Mouse (Mus musculus) limb, embryonic 15.5 days (tissue): Measurements from ENCODE around the gene Slc35d3. TPM values are rescaled to one million over a fixed set of nuclear protein-coding genes. Genes with fewer than 3 reads are reported as not detected.

Source experiments
- ATAC-seq: fragments of 200-750 bp; cut with Nextera tagmentation; 2 replicates; pipeline ENCODE4 v1.8.0; 2017; ENCODE audit warnings: low read depth, moderate TSS enrichment; ENCODE audit not compliant: insufficient number of reproducible peaks, low FRiP score, low TSS enrichment
- H3K27ac ChIP-seq: fragments of 300-500 bp; sonication (generic); 2 replicates; pipeline ENCODE4 v1.5.1; 2015; ENCODE audit warnings: moderate library complexity, mild to moderate bottlenecking, inconsistent platforms
- H3K27me3 ChIP-seq: fragments of 300-500 bp; sonication (generic); 2 replicates; pipeline ENCODE4 v1.6.1; 2015; ENCODE audit warnings: inconsistent platforms
- H3K36me3 ChIP-seq: fragments of 300-500 bp; sonication (generic); 2 replicates; pipeline ENCODE4 v1.6.1; 2015; ENCODE audit warnings: inconsistent platforms
- H3K4me1 ChIP-seq: fragments of 300-500 bp; sonication (generic); 2 replicates; pipeline ENCODE4 v1.6.1; 2015; ENCODE audit warnings: inconsistent platforms
- H3K4me2 ChIP-seq: fragments of 300-500 bp; sonication (generic); 2 replicates; pipeline ENCODE4 v1.6.1; 2015; ENCODE audit warnings: mild to moderate bottlenecking, inconsistent platforms
- H3K4me3 ChIP-seq: fragments of 300-500 bp; sonication (generic); 2 replicates; pipeline ENCODE4 v1.5.1; 2015; ENCODE audit warnings: mild to moderate bottlenecking, inconsistent platforms
- H3K9ac ChIP-seq: fragments of 300-500 bp; sonication (generic); 2 replicates; pipeline ENCODE4 v1.6.1; 2015; ENCODE audit warnings: inconsistent platforms
- H3K9me3 ChIP-seq: fragments of 300-500 bp; sonication (generic); 2 replicates; pipeline ENCODE4 v1.6.1; 2016; ENCODE audit warnings: inconsistent platforms
- WGBS: fragments of 180-500 bp; shearing (Covaris S2); methylation state at CpG from one replicate; pipeline ENCODE4 v1.1.7; 2015; 5-methylcytosine and 5-hydroxymethylcytosine counted together
- polyA plus RNA-seq: library from polyadenylated mRNA; unstranded; fragments of >200 nt; fragmentation: Nextera tagmentation; extraction: Ambion mirVana; gene quantifications from 2 replicates; pipeline ENCODE4 v1.2.1, GENCODE M21; 2015

Gene Slc35d3
- polyA plus RNA-seq, 1 experiment from 2014 or later: 1.7 TPM

DNA sequence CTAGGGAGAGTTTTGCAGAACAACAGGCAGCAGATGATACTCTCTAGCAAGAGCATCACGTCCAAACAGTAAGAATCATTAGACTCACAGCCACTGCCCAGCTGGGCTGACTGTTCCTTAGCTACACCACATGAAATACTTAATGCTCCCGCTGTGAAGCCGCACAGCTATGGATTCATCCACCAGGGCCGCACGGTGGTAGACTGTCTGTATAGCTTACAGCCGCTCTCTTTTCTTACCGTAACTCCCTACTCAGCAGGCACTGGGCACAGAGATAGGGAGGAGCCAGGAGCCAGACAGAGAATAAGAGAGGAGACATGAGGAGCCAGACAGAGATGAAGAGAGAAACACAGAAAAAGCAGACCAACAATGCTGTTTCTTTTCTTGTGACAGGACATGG lies 25.4 kb upstream of the Slc35d3 start:
- ATAC-seq: no peak
- no peak overlapping the region for H3K4me3 ChIP-seq

DNA sequence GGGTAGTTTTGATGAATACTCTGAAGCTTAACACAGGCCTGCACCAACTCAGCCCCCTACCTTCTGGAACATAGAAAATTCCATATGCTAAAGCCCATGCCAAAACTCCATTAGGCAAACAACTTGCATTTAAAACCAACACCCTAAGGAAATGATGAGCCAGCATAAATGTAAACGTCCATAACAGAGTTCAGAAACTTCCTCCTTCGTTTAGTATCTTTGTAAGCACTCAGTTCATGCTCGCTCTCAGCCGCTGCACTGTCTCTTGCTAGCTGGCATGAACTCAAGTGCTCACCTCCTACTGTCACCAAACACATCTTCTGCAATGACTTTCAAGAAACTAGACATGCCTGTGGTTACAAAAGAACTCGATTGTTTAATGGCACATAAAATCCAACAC lies 24.1 kb upstream of the Slc35d3 start:
- Histone ChIP-seq H3K4me2 (no peak overlapping the region), H3K9me3 (no peaks in the 10 kb centered on the region), H3K9ac (no peak overlapping the region), H3K4me3 (no peak overlapping the region), H3K27me3 (no peaks in the 10 kb centered on the region), H3K27ac (no peak overlapping the region), H3K4me1 (no peaks in the 10 kb centered on the region), H3K36me3 (no peaks in the 10 kb centered on the region)
- 81% methylated on average over 5 of the region's 5 CpGs for WGBS
- no peak for ATAC-seq

More for the DNA sequence above, 25.4 kb upstream of the Slc35d3 start:
- Histone ChIP-seq H3K36me3 (no peaks in the 10 kb centered on the region), H3K27me3 (no peaks in the 10 kb centered on the region), H3K4me1 (no peaks in the 10 kb centered on the region), H3K9ac (no peak overlapping the region), H3K27ac (no peak overlapping the region), H3K9me3 (no peaks in the 10 kb centered on the region), H3K4me2 (no peak overlapping the region)
- 81% methylated on average over 7 of the region's 7 CpGs for WGBS

DNA sequence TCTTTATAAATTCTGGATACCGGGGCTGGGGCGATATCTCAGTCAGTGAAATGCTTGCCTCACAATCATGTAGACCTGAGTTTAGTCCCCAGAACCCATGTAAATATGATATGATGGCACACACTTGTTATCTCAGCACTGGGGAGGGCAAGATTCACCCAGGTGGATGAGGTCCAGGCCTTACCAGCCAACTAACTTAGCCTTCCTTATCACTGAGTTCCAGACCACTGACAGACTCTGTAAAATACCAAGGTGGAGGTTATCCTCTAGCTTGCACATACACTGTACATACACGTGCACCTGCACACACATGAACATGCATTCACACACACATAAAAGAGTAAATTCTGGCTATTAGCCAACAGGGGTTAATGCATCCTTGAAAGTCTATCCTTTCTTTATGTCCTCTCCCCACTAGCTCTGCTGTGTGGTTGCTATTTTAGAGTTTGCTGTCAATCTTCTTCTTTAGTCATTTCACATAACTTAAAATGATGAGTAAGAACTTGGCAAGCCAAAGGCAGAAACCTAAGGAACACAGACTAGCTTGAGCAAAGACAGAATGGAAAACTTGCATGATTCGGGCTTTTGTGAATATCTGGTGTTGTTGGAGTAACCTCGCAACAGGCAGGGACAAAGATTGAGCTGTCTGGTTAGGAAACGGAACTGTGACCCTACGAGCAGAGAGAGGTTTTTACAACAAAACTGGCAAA lies 4.5 kb upstream of the Slc35d3 start:
- WGBS: 87% methylated on average over 7 of the region's 7 CpGs
- Histone ChIP-seq H3K4me1 (peaks cover 12% of the 10 kb centered on the region), H3K27me3 (peaks cover 22% of the 10 kb centered on the region), H3K4me2 (no peak overlapping the region), H3K9me3 (no peaks in the 10 kb centered on the region), H3K36me3 (no peaks in the 10 kb centered on the region; the same call in 1 of the 2 replicates), H3K9ac (no peak overlapping the region), H3K4me3 (no peak overlapping the region), H3K27ac (no peak overlapping the region)
- no peak for ATAC-seq

DNA sequence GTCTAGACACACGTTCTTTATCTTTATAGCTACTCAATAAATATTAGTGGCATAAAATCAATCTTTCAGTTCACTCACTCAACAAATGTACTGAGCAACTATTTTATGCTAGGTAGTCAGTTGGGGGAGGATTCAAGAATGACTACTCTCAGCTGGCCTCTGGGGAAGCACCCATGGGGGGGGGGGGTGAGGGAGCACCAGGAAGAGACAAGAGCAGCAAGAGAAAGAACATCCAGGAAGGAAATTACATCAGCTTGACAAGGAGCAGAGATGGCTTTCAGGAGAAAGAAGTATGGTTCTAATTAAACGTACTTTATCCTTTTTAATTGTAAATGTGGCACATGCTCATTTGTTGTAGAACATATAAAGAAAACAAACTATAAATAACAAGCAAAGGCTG lies 2.4 kb upstream of the Slc35d3 start:
- no peak for ATAC-seq
- H3K27ac ChIP-seq: no peak overlapping the region
- WGBS: 30% methylated on average over 2 of the region's 2 CpGs
- no peak overlapping the region for H3K9ac ChIP-seq
- peaks cover 33% of the 10 kb centered on the region for H3K4me1 ChIP-seq
- no peak overlapping the region for H3K4me3 ChIP-seq
- no peaks in the 10 kb centered on the region for H3K9me3 ChIP-seq
- no peak overlapping the region for H3K4me2 ChIP-seq
- H3K36me3 ChIP-seq: no peaks in the 10 kb centered on the region
- peaks cover 44% of the 10 kb centered on the region for H3K27me3 ChIP-seq

DNA sequence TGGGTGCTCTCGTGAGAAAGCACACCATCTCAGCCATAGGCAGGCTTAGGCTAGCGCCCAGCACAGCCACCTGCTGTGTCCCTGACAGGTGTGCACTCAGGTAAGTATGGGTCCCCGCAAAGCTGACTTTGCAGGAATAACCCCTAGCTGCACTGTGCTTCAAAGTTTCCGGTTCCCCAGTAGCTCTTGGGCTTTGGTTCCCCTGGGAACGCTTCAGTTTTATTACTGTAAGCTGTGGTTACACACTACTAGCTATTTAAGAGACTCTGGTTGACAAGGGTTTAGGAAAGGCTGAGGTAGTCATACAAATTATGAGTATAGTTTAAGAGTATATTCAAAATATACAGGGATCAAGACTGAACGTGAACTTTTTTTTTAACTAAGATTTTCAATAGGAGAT lies 1.5 kb upstream of the Slc35d3 start:
- peaks cover 45% of the 10 kb centered on the region for H3K27me3 ChIP-seq
- H3K36me3 ChIP-seq: no peaks in the 10 kb centered on the region
- peaks cover 33% of the 10 kb centered on the region for H3K4me1 ChIP-seq
- H3K9me3 ChIP-seq: no peaks in the 10 kb centered on the region
- H3K27ac ChIP-seq: no peak overlapping the region
- no peak overlapping the region for H3K4me2 ChIP-seq
- no peak for ATAC-seq
- no peak overlapping the region for H3K9ac ChIP-seq
- WGBS: 13% methylated on average over 6 of the region's 6 CpGs
- no peak overlapping the region for H3K4me3 ChIP-seq

DNA sequence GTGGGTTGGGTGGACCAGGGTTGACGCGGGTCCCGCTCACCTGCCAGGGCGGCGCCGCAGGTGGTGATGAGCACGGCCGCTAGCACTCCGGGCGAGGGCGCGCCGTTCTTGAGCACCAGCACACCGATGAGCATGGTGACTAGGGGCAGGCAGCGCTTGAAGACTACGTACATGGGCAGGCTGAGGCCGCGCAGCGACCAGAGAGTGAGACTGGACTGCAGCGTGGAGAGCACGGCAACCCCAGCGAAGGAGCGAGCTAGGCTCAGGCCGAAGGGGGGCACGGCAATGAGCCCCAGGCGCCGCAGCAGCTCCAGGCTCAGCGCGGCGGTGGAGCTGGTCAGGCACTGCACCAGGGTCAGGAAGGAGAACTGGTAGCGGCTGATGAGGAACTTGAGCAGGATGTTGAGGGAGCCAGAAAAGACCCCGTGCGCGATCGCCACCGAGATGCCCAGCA lies 688 bp downstream of the Slc35d3 start:
- Histone ChIP-seq H3K36me3 (no peaks in the 10 kb centered on the region), H3K4me1 (peaks cover 33% of the 10 kb centered on the region), H3K9ac (peak overlapping the region; percentile 31), H3K9me3 (no peaks in the 10 kb centered on the region), H3K27me3 (peaks cover 45% of the 10 kb centered on the region), H3K4me3 (peak overlapping the region; percentile 56), H3K4me2 (peak overlapping the region; percentile 100), H3K27ac (no peak overlapping the region)
- WGBS: under 1% methylated on average over 36 of the region's 36 CpGs
- peak; percentile 53 for ATAC-seq

DNA sequence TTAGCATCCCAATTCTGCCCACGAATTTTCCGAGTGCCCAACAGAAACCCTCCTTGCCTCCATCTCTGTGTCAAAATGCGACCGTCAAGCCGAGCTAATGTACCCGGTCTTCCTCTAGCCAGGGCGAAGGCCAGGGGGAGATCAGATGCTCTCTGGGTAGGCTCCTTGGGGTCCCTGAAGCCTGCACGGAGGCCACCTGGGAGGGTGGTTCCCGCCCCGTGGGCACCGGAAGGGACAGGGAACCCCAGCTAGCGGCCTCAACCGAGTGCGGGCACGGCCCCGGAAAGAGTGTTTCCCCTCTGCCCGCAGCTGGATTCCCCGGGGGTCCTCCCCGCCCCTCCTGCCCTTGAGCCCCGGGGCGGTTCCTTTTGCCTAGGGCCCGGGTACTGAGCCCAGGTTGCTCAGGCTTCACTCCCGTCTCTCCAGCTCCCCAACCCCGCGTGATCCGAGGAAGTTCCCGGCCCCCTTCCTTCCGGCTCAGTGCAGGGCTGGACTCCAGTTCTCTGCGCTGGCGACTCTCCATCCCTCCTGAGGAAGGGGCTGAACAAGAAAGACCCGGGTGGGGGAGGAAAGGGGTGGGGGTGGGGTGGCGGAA lies 1.4 kb downstream of the Slc35d3 start:
- Histone ChIP-seq H3K36me3 (no peaks in the 10 kb centered on the region), H3K27me3 (peaks cover 45% of the 10 kb centered on the region), H3K4me3 (peak overlapping the region; percentile 56), H3K4me2 (peak overlapping the region; percentile 100), H3K9me3 (no peaks in the 10 kb centered on the region), H3K9ac (peak overlapping the region; percentile 31), H3K4me1 (peaks cover 33% of the 10 kb centered on the region), H3K27ac (no peak overlapping the region)
- WGBS: 1% methylated on average over 30 of the region's 32 CpGs
- peak; percentile 32; the same call in 1 of the 2 replicates for ATAC-seq

DNA sequence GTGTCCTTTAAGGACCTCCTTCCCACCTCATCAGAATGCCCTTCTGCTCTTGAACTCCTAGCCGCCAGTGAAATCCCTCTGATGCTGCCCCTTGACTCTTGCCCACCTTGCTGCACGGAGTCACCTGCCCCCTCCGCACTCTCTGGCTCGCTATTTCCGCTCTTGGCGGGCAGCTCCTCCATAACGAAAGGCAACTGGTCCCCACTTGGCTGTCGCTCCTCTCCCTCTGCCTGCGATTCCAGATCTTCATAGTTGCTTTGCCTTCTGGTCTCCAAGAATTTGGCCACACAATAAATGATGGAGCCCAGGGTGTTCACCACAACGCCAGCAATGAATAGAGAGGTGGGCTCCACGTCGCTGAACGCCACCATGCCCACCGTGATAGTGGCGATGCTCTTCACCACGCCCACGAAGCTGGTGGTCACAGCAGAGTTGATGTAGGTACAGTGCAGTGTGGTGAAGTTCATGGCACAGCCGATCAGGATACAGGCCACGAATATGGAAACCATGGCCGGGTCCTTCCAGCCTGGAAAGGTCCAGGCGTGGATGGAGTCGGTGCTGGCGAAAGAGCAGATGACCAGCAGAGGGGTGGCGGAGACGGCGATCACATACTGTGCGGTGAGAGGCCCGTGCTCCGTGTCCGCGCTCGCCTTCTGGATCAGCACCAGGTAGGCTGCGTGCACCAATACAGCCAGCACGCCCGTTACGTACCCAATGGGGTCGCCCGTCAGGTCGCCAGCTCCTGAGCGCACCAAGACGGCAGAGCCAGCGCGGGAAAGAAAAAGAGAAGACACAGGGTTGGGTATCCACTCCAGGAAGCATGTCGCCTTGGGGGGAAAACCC lies 2.1 kb downstream of the Slc35d3 start:
- H3K9me3 ChIP-seq: no peaks in the 10 kb centered on the region
- peak overlapping the region; percentile 56 for H3K4me3 ChIP-seq
- ATAC-seq: no peak
- 6% methylated on average over 44 of the region's 44 CpGs for WGBS
- no peaks in the 10 kb centered on the region for H3K36me3 ChIP-seq
- peaks cover 33% of the 10 kb centered on the region for H3K4me1 ChIP-seq
- peak overlapping the region; percentile 100 for H3K4me2 ChIP-seq
- H3K27me3 ChIP-seq: peaks cover 45% of the 10 kb centered on the region
- no peak overlapping the region for H3K9ac ChIP-seq
- no peak overlapping the region for H3K27ac ChIP-seq

DNA sequence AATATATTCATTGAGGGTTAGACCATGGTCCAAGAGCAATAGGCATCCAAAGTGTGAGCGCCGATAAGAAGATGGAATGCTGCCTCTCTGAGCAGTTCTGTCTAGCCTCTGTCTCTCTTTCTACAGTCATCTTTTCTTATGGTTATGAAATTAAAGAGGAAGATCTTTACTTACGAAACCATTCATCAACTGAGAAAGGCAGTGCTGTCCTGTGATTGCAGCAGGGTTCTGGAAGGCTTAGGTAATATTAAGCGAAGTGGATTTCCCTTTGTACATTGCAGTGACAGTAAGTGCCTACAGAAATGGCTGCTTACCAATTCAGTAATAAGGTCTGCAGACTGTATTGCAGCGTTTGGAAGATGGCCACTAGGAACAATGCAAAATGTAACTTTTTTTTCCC lies 11.4 kb downstream of the Slc35d3 start:
- H3K4me1 ChIP-seq: no peaks in the 10 kb centered on the region
- ATAC-seq: no peak
- WGBS: 90% methylated on average over 5 of the region's 5 CpGs
- no peak overlapping the region for H3K9ac ChIP-seq
- H3K9me3 ChIP-seq: no peaks in the 10 kb centered on the region
- H3K4me2 ChIP-seq: no peak overlapping the region
- no peaks in the 10 kb centered on the region for H3K36me3 ChIP-seq
- H3K4me3 ChIP-seq: no peak overlapping the region
- H3K27ac ChIP-seq: no peak overlapping the region
- H3K27me3 ChIP-seq: no peaks in the 10 kb centered on the region

DNA sequence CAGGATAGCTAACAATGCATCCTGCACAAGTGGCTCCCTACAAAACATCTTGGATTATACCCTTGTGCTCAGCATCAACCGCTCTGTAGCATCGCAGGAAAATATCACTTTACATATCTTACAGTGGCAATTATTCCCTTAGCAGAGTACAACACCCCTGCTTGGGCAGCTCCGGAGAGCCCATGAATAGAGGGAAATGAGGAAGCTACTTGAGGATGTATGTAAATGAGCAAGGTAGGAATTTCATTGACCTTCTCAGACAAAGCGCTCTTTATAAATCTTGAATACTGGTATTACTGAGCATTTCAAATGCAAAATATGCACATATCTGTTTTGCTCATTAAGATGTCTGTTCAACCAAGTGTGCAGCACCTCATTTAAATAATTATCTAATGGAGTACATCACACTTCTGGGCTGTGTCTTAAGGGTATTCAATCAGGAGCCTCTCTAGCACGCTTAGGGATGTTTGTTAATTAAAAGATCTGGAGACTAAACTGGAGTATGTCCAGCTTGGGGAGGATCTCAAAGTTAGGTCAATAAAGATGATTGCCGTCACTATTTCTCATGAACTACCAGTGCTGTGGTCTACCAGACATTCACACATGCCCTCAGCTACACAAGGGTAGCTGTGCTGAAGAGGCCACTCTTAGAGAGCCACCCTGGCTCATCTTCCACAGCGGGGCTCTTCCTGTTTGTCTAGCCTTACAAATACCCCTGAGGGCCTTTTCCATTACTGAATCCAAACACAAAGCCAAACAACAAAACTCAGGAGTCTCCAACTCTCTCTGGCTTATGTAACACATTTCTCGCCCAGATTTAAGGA lies 15.2 kb downstream of the Slc35d3 start:
- Histone ChIP-seq H3K4me2 (no peak overlapping the region), H3K36me3 (no peaks in the 10 kb centered on the region), H3K27me3 (no peaks in the 10 kb centered on the region), H3K4me3 (no peak overlapping the region), H3K27ac (no peak overlapping the region), H3K9ac (no peak overlapping the region), H3K4me1 (no peaks in the 10 kb centered on the region), H3K9me3 (no peaks in the 10 kb centered on the region)
- ATAC-seq: no peak
- WGBS: 81% methylated on average over 8 of the region's 8 CpGs

DNA sequence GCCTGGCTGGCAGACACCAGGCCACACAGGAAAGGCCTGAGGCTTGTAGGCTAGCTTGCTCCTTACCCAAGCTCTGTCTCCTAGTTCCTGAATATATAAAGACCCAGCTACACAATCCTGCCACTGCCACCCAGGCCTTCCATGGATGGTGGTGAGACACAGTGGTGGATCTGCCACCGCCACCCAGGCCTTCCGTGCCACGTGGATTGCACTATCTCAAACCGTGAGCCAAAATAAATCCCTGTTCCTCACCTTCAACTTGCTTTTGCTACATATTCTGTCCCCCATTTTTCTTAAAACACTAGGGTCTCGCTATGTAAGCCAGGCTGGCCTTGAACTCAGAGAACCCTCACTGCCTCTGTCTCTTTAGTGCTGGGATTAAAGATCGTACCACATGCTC lies 17.0 kb downstream of the Slc35d3 start:
- no peak overlapping the region for H3K4me2 ChIP-seq
- H3K9ac ChIP-seq: no peak overlapping the region
- WGBS: 92% methylated on average over 6 of the region's 6 CpGs
- ATAC-seq: no peak
- no peaks in the 10 kb centered on the region for H3K9me3 ChIP-seq
- no peaks in the 10 kb centered on the region for H3K36me3 ChIP-seq
- peaks cover 3% of the 10 kb centered on the region; the same call in 1 of the 2 replicates for H3K27me3 ChIP-seq
- H3K4me1 ChIP-seq: no peaks in the 10 kb centered on the region
- no peak overlapping the region for H3K27ac ChIP-seq
- H3K4me3 ChIP-seq: no peak overlapping the region
